Mouse (Mus musculus) liver, adult 2 months (tissue): ENCODE data around the gene Galnt11.
"Not testable (repeated sequence)": the region's sequence is repeated elsewhere in the genome, so short reads cannot be mapped to it uniquely, and the experiment has no call there.

ENCODE experiments used
- CTCF ChIP-seq: fragments of 200-500 bp; IDR thresholded peaks from 2 replicates; pipeline ENCODE4 v1.5.1; 2011; ENCODE audit warnings: low read depth, low read length, control low read depth
- POLR2A ChIP-seq: fragments of 200-500 bp; IDR thresholded peaks from 2 replicates; pipeline ENCODE4 v1.6.1; 2011; ENCODE audit warnings: low read length, control low read depth; ENCODE audit not compliant: insufficient read depth; ENCODE audit errors: extremely low read depth

DNA sequence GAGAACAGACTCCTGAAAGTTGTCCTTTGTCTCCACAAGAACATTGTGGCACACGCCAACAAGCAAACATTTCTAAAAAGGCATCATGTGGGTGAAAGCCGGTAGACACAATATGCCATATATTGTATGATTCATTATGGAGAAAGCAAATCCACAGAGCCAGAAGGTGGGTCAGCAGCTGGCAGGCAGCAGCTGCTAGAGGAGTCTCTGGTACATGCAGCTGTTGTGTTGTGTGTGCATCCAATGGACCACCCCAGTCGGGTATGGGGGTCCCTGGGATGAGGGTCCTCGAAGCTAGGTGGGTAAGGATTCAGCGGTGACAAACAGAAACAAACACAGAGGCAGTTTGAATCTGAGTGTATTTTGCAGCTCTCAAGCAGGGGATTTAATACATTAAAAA, 43.8 kb upstream of the Galnt11 start:
- not testable (repeated sequence) for TF ChIP-seq POLR2A, CTCF
